Mouse (Mus musculus) lung, embryonic 14.5 days (tissue): Measurements from ENCODE around the gene Cd84. TPM values are rescaled to one million over a fixed set of nuclear protein-coding genes. Genes with fewer than 3 reads are reported as not detected.
A peak's percentile ranks its signal among the peaks of the same experiment; 100 is the strongest.
"Not testable (repeated sequence)": the region's sequence is repeated elsewhere in the genome, so short reads cannot be mapped to it uniquely, and the experiment has no call there.

Experiments used
- ATAC-seq: fragments of 200-750 bp; cut with Nextera tagmentation; 2 replicates; pipeline ENCODE4 v1.8.0; 2017; ENCODE audit warnings: mild to moderate bottlenecking, moderate TSS enrichment, moderate library complexity; ENCODE audit not compliant: insufficient read depth
- DNase-seq: peaks from one replicate; pipeline ENCODE4 v3.0.0-alpha.2; 2015
- H3K27ac ChIP-seq: fragments of 300-500 bp; sonication (generic); 2 replicates; pipeline ENCODE4 v1.5.1; 2014; ENCODE audit warnings: low read depth, mild to moderate bottlenecking, moderate library complexity
- H3K27me3 ChIP-seq: fragments of 300-500 bp; sonication (generic); 2 replicates; pipeline ENCODE4 v1.6.1; 2014; ENCODE audit warnings: low read length, control low read depth; ENCODE audit not compliant: insufficient read depth
- H3K36me3 ChIP-seq: fragments of 300-500 bp; sonication (generic); 2 replicates; pipeline ENCODE4 v1.6.1; 2014; ENCODE audit warnings: control low read depth; ENCODE audit not compliant: insufficient read depth
- H3K4me1 ChIP-seq: fragments of 300-500 bp; sonication (generic); 2 replicates; pipeline ENCODE4 v1.6.1; 2014; ENCODE audit warnings: antibody characterized with exemption, control low read depth; ENCODE audit not compliant: insufficient read depth
- H3K4me2 ChIP-seq: fragments of 300-500 bp; sonication (generic); 2 replicates; pipeline ENCODE4 v1.6.1; 2014; ENCODE audit warnings: mild to moderate bottlenecking
- H3K4me3 ChIP-seq: fragments of 300-500 bp; sonication (generic); 2 replicates; pipeline ENCODE4 v1.5.1; 2014; ENCODE audit warnings: low read depth, low read length
- H3K9ac ChIP-seq: fragments of 300-500 bp; sonication (generic); 2 replicates; pipeline ENCODE4 v1.6.1; 2014
- H3K9me3 ChIP-seq: fragments of 300-500 bp; sonication (generic); 2 replicates; pipeline ENCODE4 v1.6.1; 2016; ENCODE audit warnings: low read depth, low read length, control low read depth
- CTCF ChIP-seq: IDR thresholded peaks from 2 replicates; pipeline ENCODE4 v1.5.1; 2016; ENCODE audit warnings: antibody characterized with exemption, low read depth
- whole genome bisulfite sequencing: fragments of 180-500 bp; shearing (Covaris S2); extraction: QIAGEN DNeasy Blood & Tissue Kit; methylation state at CpG from one replicate; pipeline ENCODE4 v1.1.7; 2014; 5-methylcytosine and 5-hydroxymethylcytosine counted together
- polyA plus RNA-seq: library from polyadenylated mRNA; unstranded; fragments of >200 nt; fragmentation: Nextera tagmentation; extraction: Ambion mirVana; gene quantifications from 2 replicates; pipeline ENCODE4 v1.2.1, GENCODE M21; 2014

The Cd84 gene
- 1.6 and 2.0 TPM in 2 replicates for polyA plus RNA-seq

DNA sequence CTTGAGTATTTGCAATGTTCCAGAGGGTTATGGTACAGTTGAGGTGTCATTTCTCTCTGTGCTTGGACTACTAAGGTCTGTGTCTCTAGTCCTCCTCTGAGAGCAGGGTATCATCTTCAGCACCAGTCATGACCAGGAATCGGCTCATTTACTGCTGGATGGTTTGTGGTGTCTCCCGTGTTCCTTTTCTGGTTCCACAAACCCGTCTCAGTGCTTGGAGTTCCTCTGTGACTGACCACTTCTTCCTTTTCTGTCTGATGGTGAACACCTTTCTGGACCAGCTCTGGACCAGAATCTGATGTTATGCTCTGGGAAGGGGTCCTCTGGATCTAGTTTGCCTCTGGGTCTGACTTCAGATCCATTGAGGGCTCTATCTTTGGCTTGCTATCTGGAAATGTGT lies at the start of gene Cd84:
Cd84 (plus strand) TSS at position 210 of the 400 bp plus-strand sequence.
- Histone ChIP-seq H3K9ac (no peak within 1 kb of the TSS), H3K27ac (no peak within 1 kb of the TSS), H3K36me3 (no peaks in the 10 kb centered on the region), H3K9me3 (no peaks in the 10 kb centered on the region), H3K4me3 (no peak within 1 kb of the TSS), H3K4me1 (no peaks in the 10 kb centered on the region), H3K27me3 (no peaks in the 10 kb centered on the region), H3K4me2 (no peak within 1 kb of the TSS)
- TF ChIP-seq CTCF: no peak
- DNase-seq: no peak
- WGBS: 81% methylated on average over 3 of the region's 3 CpGs
- ATAC-seq: no peak

- 81% methylated on average over 3 of the region's 3 CpGs for WGBS
- no peak for DNase-seq
- no peaks in the 10 kb centered on the region for H3K4me1 ChIP-seq
These were observed 48.0 kb upstream of the Cd84 start for GRCm38 (mm10) chr1:171791491-171791890.

DNA sequence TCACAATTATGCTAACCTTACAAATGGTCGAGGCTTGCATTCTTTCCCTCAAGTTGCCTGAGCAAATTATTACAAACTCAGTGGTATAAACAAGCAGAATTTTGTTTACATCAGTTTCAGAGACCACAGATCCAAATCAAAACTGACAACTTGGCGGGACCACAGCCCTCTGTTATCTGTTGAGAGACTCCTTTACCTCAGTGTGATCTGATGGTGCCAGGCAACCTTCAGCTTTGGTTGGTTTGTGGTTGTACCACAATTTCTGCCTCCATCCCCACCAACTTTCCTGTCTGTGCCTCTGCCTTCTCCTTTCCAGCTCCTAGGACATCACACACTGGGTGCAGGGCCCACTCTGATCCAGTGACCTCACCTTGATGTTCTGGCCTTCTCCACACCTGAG lies 43.3 kb upstream of the Cd84 start:
- no peaks in the 10 kb centered on the region for H3K9me3 ChIP-seq
- WGBS: 32% methylated on average over 2 of the region's 2 CpGs
- no peaks in the 10 kb centered on the region for H3K36me3 ChIP-seq
- DNase-seq (no peak), ATAC-seq (no peak)
- no peaks in the 10 kb centered on the region for H3K27me3 ChIP-seq
- H3K27ac ChIP-seq: no peak overlapping the region
- no peak overlapping the region for H3K4me2 ChIP-seq
- H3K4me1 ChIP-seq: no peaks in the 10 kb centered on the region
- H3K9ac ChIP-seq: no peak overlapping the region
- no peak overlapping the region for H3K4me3 ChIP-seq
- no peak for TF ChIP-seq CTCF

More at GRCm38 (mm10) chr1:171791491-171791890, 48.0 kb upstream of the Cd84 start:
- H3K9me3 ChIP-seq: no peaks in the 10 kb centered on the region
- H3K27ac ChIP-seq: no peak overlapping the region
- H3K4me2 ChIP-seq: no peak overlapping the region
- TF ChIP-seq CTCF: no peak
- no peak for ATAC-seq
- no peaks in the 10 kb centered on the region for H3K27me3 ChIP-seq
- no peak overlapping the region for H3K9ac ChIP-seq
- no peak overlapping the region for H3K4me3 ChIP-seq
- no peaks in the 10 kb centered on the region for H3K36me3 ChIP-seq

- H3K27ac ChIP-seq: no peak overlapping the region
- no peak overlapping the region for H3K4me3 ChIP-seq
- H3K4me1 ChIP-seq: no peaks in the 10 kb centered on the region
- H3K4me2 ChIP-seq: no peak overlapping the region
- no peak overlapping the region for H3K9ac ChIP-seq
- DNase-seq (no peak), ATAC-seq (no peak)
- H3K27me3 ChIP-seq: no peaks in the 10 kb centered on the region
- no peaks in the 10 kb centered on the region for H3K36me3 ChIP-seq
- TF ChIP-seq CTCF: no peak
- WGBS: 45% methylated on average over 1 of the region's 1 CpGs
- no peaks in the 10 kb centered on the region for H3K9me3 ChIP-seq
These were observed 41.7 kb upstream of the Cd84 start for GRCm38 (mm10) chr1:171797840-171798239.

DNA sequence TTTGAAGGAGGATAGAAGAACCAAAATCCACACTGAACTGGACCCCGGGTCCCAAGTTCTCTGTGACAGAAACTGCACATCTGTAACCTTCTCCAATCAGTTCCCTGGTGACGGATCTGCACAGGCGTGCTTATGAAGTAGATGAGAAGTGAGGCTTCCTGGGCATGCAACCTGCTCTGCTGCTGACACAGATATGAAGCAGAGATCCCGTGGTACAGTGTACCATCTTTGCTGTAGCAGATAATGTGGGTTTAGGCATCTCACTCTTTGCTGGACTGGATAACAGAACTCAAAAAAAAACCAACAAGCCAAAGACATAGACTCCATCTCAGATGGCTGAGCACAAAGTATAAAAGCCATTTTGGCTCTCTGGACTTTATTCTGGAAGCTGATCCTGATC lies 39.8 kb upstream of the Cd84 start:
- Histone ChIP-seq H3K4me3 (no peak overlapping the region), H3K36me3 (no peaks in the 10 kb centered on the region), H3K9me3 (no peaks in the 10 kb centered on the region), H3K4me1 (no peaks in the 10 kb centered on the region), H3K27ac (no peak overlapping the region), H3K4me2 (no peak overlapping the region), H3K27me3 (no peaks in the 10 kb centered on the region), H3K9ac (no peak overlapping the region)
- TF ChIP-seq CTCF: no peak
- WGBS: 83% methylated on average over 4 of the region's 4 CpGs
- no peak for ATAC-seq
- DNase-seq: no peak

DNA sequence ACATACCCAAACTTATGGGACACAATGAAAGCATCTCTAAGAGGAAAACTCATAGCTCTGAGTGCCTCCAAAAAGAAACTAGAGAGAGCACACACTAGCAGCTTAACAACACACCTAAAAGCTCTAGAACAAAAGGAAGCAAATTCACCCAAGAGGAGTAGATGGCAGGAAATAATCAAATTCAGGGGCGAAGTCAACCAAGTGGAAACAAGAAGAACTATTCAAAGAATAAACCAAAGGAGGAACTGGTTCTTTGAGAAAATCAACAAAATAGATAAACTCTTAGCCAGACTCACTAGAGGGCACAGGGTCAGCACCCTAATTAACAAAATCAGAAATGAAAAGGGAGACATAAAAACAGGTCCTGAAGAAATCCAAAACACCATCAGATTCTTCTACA lies 28.4 kb upstream of the Cd84 start:
- H3K9me3 ChIP-seq, H3K4me3 ChIP-seq, H3K4me1 ChIP-seq, DNase-seq, ATAC-seq, H3K27ac ChIP-seq, H3K36me3 ChIP-seq, H3K9ac ChIP-seq, H3K27me3 ChIP-seq, H3K4me2 ChIP-seq: not testable (repeated sequence)
- WGBS: 67% methylated on average over 1 of the region's 1 CpGs

DNA sequence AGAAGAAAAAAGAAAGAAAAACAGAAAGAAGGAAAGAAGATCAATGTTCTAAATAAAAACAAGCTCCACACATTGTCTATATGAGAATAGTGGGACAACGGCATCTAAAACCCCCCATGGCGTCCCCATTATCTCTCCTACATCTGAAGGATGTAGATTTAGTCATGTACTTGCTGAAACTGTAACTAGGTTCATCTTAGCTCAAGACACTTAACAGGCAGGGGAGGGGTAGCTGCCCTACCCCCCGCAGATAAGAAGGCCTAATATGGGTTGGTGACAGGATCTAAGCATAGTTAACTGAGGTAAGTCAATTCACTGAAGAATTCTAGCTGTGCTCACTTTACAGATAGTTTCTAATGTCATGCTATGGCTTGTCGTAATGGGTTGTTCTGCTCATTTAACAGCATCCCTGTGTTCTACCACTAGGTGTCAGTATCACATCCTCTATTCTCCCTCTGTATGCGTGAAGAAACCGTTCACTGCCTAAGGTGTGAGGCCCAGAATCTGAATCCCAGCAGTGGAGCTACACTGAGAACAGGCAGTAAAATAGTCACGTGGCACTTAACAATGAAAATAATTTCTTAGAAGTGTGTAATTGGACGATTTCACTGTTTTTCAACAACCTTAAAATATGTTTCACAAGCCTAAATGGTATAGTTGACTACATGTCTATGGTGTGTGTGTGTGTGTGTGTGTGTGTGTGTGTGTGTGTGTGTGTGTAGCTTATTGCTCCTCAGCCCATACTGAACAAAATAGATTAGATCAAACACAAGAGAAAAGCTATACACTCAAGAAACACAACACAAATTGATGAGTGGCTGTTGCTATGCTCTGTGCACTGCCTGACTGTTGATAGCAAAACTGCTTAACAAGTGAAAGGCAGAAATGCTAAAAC lies 23.7 kb upstream of the Cd84 start:
- H3K27ac ChIP-seq: no peak overlapping the region
- no peak overlapping the region for H3K4me3 ChIP-seq
- H3K27me3 ChIP-seq: no peaks in the 10 kb centered on the region
- ATAC-seq: peak; percentile 96
- no peaks in the 10 kb centered on the region for H3K36me3 ChIP-seq
- WGBS: 12% methylated on average over 8 of the region's 8 CpGs
- no peaks in the 10 kb centered on the region for H3K9me3 ChIP-seq
- H3K4me1 ChIP-seq: no peaks in the 10 kb centered on the region
- TF ChIP-seq CTCF: peak; percentile 89
- DNase-seq: peak; percentile 82
- no peak overlapping the region for H3K9ac ChIP-seq
- no peak overlapping the region for H3K4me2 ChIP-seq
